In genomic region chr5:74136868-74137439, GRCm38 (mm10) we compare ENCODE assay signal across 14 mouse cellular contexts. TPM values are rescaled to one million over a fixed set of nuclear protein-coding genes. Genes with fewer than 3 reads are reported as not detected.
DNase-seq lines count a peak whose midpoint lies in the region; ATAC-seq lines count a peak whose summit lies in the region.
"Had no signal": no experiment of that assay in that cellular context is flagged by ENCODE, and none has a peak within 500 bp of the region (broad histone marks: within the 10 kb centered on the region; RNA-seq: fewer than 3 reads in every experiment).

No protein-coding gene starts in this region.

- H3K9me3 ChIP-seq in kidney, embryonic 15.5 days (replicated peaks), result no peaks in the 10 kb centered on the region
- no peaks in the 10 kb centered on the region for H3K9me3 ChIP-seq in embryonic facial prominence, embryonic 13.5 days
- no peaks in the 10 kb centered on the region for H3K9me3 ChIP-seq in intestine, embryonic 15.5 days
- H3K9me3 ChIP-seq: forebrain, embryonic 12.5 days; neural tube, embryonic 15.5 days had no signal

- no peak for DNase-seq in kidney, postnatal 4 days
- DNase-seq in lung, postnatal 36 days, result peak; percentile 84
- DNase-seq in adrenal gland, adult (ENCODE audit: inconsistent age in 2 of 2, low spot score in 1 of 2), result no peak
- DNase-seq in thymus, postnatal 4 days, result no peak
- DNase-seq: adrenal gland, adult 8-10 months; cerebellum, postnatal 10 days; gastrocnemius, postnatal 10 days; thymus, postnatal 25 days had no signal

- ATAC-seq in kidney, embryonic 15.5 days (replicated peaks; ENCODE audit: low FRiP score), result 0 out of 2 replicates have a peak, but pooled peaks have one; percentile 54
- no peak for ATAC-seq in embryonic facial prominence, embryonic 13.5 days (ENCODE audit: insufficient number of reproducible peaks, insufficient read depth, low FRiP score, low TSS enrichment, low read depth)
- peak; percentile 94 for ATAC-seq in intestine, embryonic 15.5 days

- H3K36me3 ChIP-seq in kidney, embryonic 15.5 days, result no peaks in the 10 kb centered on the region
- H3K36me3 ChIP-seq in embryonic facial prominence, embryonic 13.5 days, result no peaks in the 10 kb centered on the region
- H3K36me3 ChIP-seq in intestine, embryonic 15.5 days, result no peaks in the 10 kb centered on the region
- H3K36me3 ChIP-seq: forebrain, embryonic 12.5 days; neural tube, embryonic 15.5 days had no signal

- no peak overlapping the region for H3K4me3 ChIP-seq in kidney, embryonic 15.5 days (replicated peaks)
- H3K4me3 ChIP-seq in embryonic facial prominence, embryonic 13.5 days, result no peak overlapping the region
- H3K4me3 ChIP-seq in intestine, embryonic 15.5 days (replicated peaks), result no peak overlapping the region
- H3K4me3 ChIP-seq: forebrain, embryonic 12.5 days; neural tube, embryonic 15.5 days had no signal

- H3K27ac ChIP-seq in kidney, embryonic 15.5 days, result peak overlapping the region; percentile 68
- H3K27ac ChIP-seq in embryonic facial prominence, embryonic 13.5 days, result peak overlapping the region; percentile 16; the same call in 1 of the 2 replicates
- H3K27ac ChIP-seq in intestine, embryonic 15.5 days, result no peak overlapping the region
- H3K27ac ChIP-seq: forebrain, embryonic 12.5 days; hindbrain, embryonic 14.5 days; neural tube, embryonic 15.5 days had no signal

- H3K9ac ChIP-seq in kidney, embryonic 15.5 days, result no peak overlapping the region
- H3K9ac ChIP-seq in embryonic facial prominence, embryonic 13.5 days, result no peak overlapping the region
- no peak overlapping the region for H3K9ac ChIP-seq in intestine, embryonic 15.5 days
- H3K9ac ChIP-seq: forebrain, embryonic 12.5 days; hindbrain, embryonic 14.5 days; neural tube, embryonic 15.5 days had no signal

- H3K4me2 ChIP-seq in kidney, embryonic 15.5 days, result no peak overlapping the region
- H3K4me2 ChIP-seq in embryonic facial prominence, embryonic 13.5 days, result no peak overlapping the region
- H3K4me2 ChIP-seq in intestine, embryonic 15.5 days (replicated peaks), result no peak overlapping the region
- H3K4me2 ChIP-seq: forebrain, embryonic 12.5 days; hindbrain, embryonic 14.5 days; neural tube, embryonic 15.5 days had no signal

- 16% methylated on average over 5 of the region's 5 CpGs for WGBS in kidney, embryonic 15.5 days
- 34% methylated on average over 5 of the region's 5 CpGs for WGBS in embryonic facial prominence, embryonic 13.5 days
- 20% methylated on average over 5 of the region's 5 CpGs for WGBS in intestine, embryonic 15.5 days

- H3K27me3 ChIP-seq in kidney, embryonic 15.5 days, result no peaks in the 10 kb centered on the region
- no peaks in the 10 kb centered on the region for H3K27me3 ChIP-seq in embryonic facial prominence, embryonic 13.5 days
- H3K27me3 ChIP-seq in intestine, embryonic 15.5 days (replicated peaks), result no peaks in the 10 kb centered on the region
- H3K27me3 ChIP-seq: forebrain, embryonic 12.5 days; neural tube, embryonic 15.5 days had no signal

- H3K4me1 ChIP-seq in kidney, embryonic 15.5 days, result peaks cover 19% of the 10 kb centered on the region
- H3K4me1 ChIP-seq in embryonic facial prominence, embryonic 13.5 days, result peaks cover 20% of the 10 kb centered on the region; the same call in 1 of the 2 replicates
- H3K4me1 ChIP-seq in intestine, embryonic 15.5 days (replicated peaks), result 0 out of 2 replicates have a peak, but pooled peaks cover 2% of the 10 kb centered on the region
- H3K4me1 ChIP-seq: forebrain, embryonic 12.5 days; neural tube, embryonic 15.5 days had no signal

RNA-seq across cellular contexts. Expression of gene Rasl11b, which starts 58.1 kb away (rescaled TPM):
- polyA plus RNA-seq in kidney, embryonic 15.5 days (2015; fragmentation: Nextera tagmentation; extraction: Ambion mirVana), result 60.3 and 63.1 TPM in 2 replicates
- 148 and 177 TPM in 2 replicates for polyA plus RNA-seq in embryonic facial prominence, embryonic 13.5 days (2015; fragmentation: Nextera tagmentation; extraction: Ambion mirVana)
- 34.9 and 38.3 TPM in 2 replicates for polyA plus RNA-seq in intestine, embryonic 15.5 days (2015; fragmentation: Nextera tagmentation; extraction: Ambion mirVana)
